Mouse (Mus musculus) urinary bladder, postnatal 36 days (tissue): Measurements from ENCODE around the gene P2rx6.
"Not testable (repeated sequence)": the region's sequence is repeated elsewhere in the genome, so short reads cannot be mapped to it uniquely, and the experiment has no call there.

Source experiments
- DNase-seq, 2 experiments: peaks; one replicate each; pipeline ENCODE4 v3.0.0; 2022; ENCODE audit warnings: low spot score in 2 of 2, mixed read lengths in 1 of 2

Gene P2rx6

GRCm38 (mm10) chr16:17561751-17562208, at the start of gene P2rx6:
P2rx6 (plus strand) TSS chr16:17561885.
- peak; percentile 24 to 60 for DNase-seq

- no peak for DNase-seq
Observed at GRCm38 (mm10) chr16:17518910-17519309, 42.8 kb upstream of the P2rx6 start.

GRCm38 (mm10) chr16:17524156-17524555, 37.5 kb upstream of the P2rx6 start:
- no peak for DNase-seq

GRCm38 (mm10) chr16:17525524-17525923, 36.2 kb upstream of the P2rx6 start:
- DNase-seq: no peak

- no peak for DNase-seq
Observed at GRCm38 (mm10) chr16:17526223-17526622, 35.5 kb upstream of the P2rx6 start.

DNA sequence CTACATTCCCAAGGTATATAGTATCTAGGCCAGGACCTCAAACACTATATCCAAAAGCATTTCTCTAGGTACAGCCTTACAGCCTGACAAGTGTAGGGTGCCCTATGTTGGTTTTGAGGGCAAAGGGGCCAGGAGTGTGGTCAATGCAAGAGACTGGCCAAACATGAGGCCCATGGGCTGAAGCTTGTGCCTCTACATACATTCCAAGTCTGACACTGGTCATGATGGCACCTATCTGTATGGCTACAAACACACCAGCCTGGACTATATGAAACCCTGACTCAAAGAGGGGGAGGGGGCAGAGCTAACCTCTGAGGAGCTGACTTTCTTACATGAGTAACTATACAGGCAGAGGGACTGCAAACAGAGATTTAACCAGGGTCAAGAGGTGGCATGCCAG, 34.1 kb upstream of the P2rx6 start:
- no peak for DNase-seq

GRCm38 (mm10) chr16:17528276-17528675, 33.4 kb upstream of the P2rx6 start:
- DNase-seq: no peak

GRCm38 (mm10) chr16:17529981-17530586, 31.6 kb upstream of the P2rx6 start:
- DNase-seq: no peak

GRCm38 (mm10) chr16:17530640-17531288, 30.9 kb upstream of the P2rx6 start, which contains the start of gene Thap7:
Thap7 (minus strand) TSS chr16:17531136.
- peak; percentile 96 for DNase-seq

GRCm38 (mm10) chr16:17532271-17532670, 29.4 kb upstream of the P2rx6 start:
- no peak for DNase-seq

GRCm38 (mm10) chr16:17532676-17533329, 28.9 kb upstream of the P2rx6 start:
- no peak for DNase-seq

DNA sequence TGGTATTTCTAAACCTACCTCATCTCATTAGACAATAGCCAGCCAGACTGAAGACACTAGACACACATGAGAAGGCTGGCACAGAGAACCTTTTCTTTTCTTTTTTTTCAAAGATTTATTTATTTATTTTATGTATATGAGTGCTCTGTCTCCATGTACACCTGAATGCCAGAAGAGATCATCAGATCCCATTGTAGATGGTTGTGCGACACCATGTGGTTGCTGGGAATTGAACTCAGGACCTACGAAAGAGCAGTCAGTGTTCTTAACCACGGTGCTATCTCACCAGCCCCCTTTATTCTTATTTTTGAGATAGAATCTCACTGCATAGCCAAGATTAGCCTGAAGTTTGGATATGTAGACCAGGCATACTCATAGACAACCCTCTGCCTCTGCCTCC, 25.1 kb upstream of the P2rx6 start:
- no peak for DNase-seq

GRCm38 (mm10) chr16:17542632-17543031, 19.1 kb upstream of the P2rx6 start:
- DNase-seq: no peak

- no peak for DNase-seq
Observed at GRCm38 (mm10) chr16:17552837-17553236, 8.8 kb upstream of the P2rx6 start.

DNA sequence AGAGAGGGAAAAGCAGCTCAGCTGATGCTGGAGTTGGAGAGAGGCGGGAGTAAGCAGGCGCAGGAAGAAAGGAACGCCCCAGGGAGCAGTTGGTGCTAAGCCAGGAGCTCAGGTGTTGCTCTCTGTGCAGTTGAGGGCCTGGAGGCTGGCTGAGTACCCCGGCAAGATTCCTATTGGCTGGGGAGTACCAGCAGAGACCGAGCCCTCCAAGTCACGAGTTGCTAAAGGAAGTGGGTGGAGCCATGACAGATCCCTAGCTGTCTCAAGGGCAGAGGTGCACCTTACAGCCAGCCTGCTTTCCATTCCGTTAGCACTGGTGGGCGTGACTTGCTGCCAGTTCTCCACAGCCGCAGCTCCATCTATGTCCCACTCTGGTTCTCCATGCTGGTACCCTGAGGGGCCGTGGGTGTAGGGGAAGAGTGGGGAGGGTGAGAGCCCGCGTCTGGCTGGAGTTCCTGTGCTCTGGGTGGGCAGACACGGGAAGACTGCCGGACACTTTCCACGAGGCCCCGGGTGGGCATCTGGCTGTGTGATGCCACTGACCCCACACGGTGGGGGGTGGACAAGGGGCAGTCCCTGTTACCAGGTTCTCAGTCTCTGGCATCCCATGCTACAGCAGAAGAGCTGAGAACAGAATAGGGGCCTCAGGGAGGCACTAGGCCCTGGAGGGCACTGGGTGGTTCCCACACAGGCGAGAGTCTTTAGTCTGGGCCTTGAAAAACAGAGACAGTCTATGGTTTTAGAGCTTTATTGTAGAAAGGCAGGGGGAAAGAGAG, 7.6 kb upstream of the P2rx6 start:
- peak in 1 of 2 experiments; percentile 37 for DNase-seq

DNA sequence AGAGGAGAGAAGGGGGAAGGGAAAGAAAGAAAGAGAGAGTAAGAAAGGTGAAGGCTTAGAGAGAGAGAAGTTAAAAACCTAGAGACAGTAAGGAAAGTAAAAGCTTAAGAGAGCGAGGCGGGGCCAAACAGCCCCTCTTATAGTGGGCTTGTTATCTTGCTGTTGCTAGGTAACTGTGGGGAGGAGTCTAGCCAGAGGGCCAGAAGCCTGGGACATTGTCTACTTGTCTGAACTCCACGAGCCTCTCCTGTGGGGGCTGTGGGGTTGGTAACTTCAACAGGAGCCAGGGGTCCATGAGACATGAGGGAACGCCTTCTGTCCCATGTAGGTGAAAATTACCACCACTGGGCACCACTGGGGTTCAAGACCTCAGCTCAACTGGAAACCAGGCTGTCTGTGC, 7.0 kb upstream of the P2rx6 start:
- not testable (repeated sequence) for DNase-seq

DNA sequence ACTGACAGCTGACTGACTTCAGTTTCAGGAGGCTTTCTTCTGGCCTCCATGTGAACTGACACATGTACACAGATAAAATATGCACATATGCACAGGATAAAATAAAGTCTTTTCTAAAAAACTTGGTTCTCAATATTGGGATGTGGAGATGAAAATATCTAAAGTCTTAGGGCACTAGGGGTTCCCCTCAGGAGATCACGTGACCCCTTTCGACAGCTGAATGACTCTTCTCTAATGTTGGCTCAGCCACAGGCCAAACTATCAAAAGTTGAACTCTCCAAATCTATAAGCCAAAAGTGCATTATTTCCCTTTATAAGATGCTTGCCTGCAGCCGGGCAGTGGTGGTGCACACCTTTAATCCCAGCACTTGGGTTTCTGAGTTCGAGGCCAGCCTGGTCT, 5.5 kb upstream of the P2rx6 start:
- no peak for DNase-seq

- no peak for DNase-seq
Observed at GRCm38 (mm10) chr16:17556907-17557306, 4.8 kb upstream of the P2rx6 start.

DNA sequence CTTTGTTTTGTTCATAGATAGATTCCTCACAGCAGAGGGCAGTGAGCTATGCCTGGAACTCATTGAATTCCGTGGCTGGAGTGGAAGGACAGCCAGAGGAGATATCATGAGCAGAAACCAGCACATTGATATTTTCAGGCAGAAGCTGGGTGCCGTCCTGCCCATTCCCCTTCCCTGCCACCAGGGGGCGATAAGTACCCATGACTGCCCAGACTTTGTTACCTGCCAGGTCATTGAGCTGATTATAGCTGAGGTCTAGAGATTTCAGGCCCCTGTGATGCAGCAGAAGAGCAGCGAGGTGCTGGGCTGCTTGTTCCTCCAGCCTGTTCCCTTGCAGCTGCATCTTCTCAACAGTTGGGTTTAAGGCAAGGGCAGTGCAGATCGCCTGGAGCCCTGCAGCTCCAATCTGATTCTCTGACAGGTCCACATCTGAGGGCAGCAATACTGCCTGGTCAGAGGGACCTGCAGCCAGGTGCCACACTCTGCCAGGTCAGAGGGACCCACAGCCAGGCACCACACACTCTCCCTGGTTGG, 3.7 kb upstream of the P2rx6 start:
- peak; percentile 53 to 67 for DNase-seq

DNA sequence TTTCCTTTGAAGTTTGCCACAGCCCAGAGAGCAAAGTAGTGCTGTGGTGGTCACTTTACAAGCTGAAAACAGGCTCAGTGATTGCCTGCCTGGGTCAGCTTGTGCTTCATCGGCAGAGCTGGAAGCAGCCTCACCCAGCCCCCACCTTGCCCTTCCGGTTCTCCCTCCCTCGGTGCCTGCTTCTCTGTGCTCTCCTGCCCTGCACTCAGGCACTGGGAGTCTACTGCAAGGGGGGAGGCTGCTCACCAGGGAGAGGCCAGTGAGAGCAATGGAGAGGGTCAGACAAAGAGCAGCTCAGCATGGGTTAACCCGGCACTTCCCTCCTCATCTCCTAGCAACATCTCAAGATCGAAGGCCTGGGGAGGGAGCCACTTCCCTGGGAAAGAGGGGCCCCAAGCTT, 2.9 kb upstream of the P2rx6 start:
- DNase-seq: no peak

DNA sequence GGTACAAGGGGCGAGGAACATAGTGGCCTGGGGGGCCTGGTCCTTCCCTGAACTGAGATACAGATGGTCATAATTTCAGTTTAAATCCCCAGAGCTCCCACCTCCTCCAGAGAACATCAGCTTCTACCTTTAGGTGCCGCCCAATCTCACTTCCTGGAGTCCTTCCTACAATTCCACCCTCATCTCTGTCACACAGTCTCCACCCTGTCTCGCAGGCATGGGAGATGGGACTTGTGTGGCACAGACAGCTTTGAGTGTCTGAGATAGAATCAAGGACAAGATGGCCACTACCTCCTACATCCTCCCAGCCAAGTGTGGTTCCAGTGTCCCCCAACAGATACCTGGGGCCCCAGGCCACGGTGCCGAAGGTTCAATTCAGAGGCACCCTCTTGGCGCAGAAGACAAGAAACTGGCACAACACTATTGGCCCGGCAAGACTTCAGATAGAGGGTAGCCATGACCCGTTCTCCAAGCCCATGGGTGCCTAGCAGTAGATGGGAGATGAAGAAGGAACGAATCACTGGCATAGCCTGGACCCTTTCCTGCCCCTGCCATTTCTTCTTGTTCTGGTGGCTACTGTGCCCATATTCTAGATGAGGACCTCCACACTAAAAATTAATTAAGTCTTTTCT, 2.2 kb upstream of the P2rx6 start:
- no peak for DNase-seq
